Mouse (Mus musculus) right cerebral cortex, postnatal 14 days (tissue): ENCODE data around the gene Kif17.

Source experiments
- DNase-seq: peaks from one replicate; pipeline ENCODE4 v3.0.0; 2022

Gene Kif17

DNA sequence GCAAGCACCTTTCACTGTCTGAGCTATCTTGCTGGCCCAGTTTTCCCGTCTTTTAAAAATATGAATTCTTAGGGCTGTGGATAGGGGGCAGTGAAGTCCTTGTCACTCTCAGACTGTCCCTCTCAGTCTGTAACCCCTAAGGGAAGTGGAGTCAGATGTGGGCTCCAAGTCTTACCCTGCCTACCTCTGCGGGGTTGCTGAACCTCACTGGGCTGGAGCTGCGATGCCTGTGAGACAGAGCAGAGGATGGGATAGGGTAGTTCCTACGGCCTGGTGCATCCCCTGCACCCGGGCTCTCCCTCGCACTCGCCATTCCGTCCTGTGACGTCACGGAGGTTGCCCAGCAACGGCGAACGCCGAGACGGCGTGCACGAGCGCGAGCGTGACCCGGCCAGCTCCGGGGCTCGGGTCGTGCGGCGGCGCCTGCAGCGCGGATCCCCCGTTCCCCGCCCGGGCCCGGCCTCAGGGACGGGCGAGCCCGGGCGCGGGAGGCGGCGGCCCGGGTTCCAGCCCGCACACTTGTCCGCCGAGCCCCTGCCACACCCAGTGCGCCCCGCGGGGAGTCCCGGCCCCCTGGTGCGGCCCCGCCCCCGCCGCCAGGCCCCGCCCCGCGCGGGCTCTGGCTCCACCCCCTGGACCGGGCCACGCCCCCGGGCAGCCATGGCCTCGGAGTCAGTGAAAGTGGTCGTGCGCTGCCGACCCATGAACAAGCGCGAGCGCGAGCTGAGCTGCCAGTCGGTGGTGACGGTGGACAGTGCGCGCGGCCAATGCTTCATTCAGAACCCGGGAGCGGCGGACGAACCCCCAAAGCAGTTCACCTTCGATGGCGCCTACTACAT lies 11.8 kb downstream of the Kif17 start:
- peak; percentile 92 for DNase-seq

DNA sequence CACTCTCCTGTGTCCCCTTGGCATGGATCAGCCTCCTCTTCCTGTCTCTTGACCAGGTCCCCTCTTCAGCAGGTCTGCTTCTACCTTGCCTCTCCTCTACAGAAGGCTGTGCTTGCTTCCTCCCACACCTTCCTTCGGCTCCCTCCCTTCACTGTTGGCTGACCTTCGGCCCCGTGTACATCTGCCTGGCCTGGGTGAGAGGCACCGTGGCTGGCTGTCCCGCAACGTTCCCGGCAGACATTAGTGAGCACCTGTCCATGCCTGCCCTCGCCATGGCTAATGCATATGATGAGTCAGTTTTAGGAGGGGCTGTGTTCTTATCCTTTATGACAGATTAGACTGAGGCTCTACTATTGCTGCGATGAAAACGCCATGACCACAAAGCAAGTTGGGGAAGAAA lies 17.6 kb downstream of the Kif17 start:
- no peak for DNase-seq

DNA sequence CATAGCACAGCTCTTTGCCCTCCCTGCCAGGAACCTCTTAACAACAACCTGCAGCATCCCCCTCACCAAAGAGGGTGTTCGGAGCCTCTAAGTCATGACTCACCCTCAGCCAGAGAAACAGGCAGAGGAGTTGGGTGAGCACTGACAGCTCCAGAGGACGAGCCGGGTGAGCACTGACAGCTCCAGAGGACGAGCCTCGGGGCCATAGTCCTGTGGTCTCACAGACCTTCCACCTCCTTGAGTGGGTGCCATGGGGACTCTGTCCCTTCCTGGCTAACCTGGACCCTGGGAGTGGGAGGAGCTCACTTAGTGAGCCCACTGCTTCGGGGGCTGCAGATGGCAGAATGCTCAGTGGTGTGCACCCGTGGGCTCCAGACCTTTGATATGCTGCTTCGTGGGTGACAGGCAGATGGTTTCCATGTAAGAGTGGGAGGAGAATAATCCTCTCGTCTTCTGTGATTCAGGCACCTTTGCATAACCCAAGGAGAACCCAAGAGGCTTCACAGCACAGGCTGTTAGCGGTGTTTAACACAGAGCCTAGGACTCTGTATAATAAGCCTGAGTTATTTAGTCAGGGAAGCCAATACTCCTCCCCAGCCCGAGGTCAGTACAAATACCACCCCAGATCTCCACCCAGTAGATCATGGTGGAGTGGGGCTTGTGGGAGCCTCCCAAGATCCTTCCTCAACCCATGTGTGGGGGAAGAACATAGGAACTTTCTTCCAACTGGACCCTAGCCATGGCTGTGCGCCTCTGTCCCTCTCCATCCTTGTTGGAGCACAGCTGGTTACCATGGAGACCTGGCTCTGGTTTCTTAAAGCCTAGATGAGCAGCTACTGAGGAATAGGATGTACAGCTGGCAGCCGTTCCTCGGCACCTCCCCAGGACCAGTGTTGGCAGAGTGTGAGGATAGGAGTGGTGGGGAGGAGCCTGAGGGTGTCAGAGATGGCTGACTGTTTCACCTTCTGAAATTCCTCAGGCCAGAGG lies 22.1 kb downstream of the Kif17 start:
- peak; percentile 56 for DNase-seq

DNA sequence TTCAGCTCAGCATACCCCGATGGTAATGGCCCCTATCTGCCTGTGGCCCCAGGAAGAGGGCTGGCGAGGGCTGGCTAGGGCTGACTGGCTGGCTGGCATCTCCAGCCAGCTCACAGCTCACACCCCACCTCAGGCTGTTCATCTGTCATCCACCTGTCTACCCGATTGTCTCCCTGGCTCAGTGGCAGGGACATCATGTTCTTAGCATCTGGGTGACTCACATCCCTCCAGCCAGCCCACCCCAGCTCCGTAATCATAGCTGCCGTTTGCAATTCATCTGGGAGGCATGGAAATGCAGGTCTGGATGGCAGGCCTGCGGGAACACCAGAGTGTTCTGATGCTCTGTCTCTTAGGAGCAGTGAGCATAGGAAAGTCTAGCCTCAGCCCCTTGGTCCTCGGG lies 28.1 kb downstream of the Kif17 start:
- DNase-seq: no peak

DNA sequence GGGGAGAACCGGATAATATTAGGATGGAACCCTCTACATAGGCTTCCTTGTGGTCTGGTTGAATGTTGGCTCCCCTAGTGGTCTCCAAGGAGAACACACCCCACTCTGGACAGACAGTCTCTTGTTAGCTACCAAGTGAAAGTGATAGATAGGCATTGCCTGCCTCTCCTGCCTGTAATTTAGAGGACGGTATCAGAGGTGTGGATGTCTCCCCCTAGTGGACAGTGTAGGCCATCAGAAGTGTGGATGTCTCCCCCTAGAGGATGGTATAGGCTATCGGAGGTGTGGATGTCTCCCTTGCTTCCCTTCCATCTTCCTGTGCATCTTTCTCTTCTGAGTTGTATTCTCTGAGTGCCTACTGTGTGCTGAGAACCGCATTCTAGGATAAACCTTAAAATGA lies 32.6 kb downstream of the Kif17 start:
- DNase-seq: peak; percentile 54

DNA sequence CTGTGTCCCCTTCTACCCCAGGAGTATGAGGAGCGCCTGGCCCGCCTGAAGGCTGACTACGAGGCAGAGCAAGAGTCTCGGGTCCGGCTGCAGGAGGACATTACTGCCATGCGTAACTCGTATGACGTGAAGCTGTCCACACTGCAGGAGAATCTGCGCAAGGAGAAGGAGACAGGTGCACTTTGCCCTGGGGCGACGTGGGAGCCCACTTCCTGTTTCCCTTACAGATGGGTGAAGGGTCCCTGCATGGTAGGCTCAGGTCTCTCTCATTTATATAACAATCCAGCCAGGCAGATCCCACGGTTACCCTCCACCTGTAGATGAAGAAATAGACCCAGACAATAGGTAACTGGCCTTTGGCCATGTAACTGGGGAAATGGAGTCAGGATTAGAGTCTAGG lies 36.2 kb downstream of the Kif17 start:
- no peak for DNase-seq

DNA sequence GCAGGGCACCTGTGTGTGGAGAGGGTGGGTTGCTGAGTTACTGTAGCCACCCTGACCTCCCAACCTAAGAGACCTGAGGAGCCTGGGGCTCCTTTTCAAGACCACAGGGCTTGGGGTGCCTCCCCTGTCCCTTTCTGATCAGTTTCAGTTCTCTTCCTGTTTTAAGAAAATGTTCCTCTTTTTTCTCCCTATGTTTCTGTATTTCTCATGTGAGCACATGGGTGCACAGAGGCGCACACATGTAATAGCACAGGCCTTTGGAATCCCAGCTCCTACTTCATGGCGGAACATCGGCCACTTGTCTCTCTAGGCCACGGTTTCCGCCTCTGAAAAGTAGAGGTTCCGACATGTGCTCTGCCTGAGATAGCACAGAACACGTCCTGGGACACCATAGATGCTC lies 38.5 kb downstream of the Kif17 start:
- DNase-seq: no peak

DNA sequence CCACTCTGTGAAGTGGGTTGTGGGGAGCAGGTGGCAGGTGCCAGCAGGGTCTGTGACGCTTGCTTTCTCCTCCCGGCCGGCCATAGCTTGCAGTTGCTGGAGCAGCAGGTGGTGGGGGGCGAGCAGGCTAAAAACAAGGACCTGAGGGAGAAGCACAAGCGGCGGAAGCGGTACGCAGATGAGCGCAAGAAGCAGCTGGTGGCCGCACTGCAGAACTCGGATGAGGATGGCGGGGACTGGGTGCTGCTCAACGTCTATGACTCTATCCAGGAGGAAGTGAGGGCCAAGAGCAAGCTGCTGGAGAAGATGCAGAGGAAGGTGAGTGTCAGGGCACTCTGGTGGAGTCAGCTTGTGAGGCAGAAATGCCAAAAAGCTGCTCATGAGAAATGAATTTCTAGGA lies 41.8 kb downstream of the Kif17 start:
- DNase-seq: no peak

DNA sequence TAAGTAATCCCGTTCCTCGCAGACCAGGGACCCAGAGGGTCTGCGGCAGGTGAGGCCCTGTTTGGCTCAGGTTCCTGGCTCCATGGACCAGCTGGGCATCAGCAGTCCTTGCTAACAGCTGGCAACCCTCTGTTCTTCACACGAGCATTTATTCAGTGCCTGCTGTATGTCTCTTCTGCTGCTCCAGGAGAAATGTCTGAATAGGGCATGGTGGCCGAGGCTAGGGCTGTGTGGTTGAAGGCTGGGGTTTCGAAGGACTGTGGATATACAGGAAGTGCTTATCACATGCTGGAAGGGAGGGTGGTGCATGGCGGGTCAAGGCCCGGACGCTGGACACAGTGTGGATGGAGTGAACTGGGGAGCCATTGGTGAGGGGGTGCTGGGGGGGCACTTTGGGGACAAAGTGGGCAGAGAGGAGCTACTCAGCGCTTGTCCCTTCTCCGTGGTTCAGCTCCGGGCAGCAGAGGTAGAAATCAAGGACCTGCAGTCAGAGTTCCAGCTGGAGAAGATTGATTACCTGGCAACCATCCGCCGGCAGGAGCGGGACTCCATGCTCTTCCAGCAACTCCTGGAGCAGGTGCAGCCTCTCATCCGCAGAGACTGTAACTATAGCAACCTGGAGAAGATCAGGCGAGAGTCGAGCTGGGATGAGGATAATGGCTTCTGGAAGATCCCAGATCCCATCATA lies 43.2 kb downstream of the Kif17 start:
- no peak for DNase-seq

DNA sequence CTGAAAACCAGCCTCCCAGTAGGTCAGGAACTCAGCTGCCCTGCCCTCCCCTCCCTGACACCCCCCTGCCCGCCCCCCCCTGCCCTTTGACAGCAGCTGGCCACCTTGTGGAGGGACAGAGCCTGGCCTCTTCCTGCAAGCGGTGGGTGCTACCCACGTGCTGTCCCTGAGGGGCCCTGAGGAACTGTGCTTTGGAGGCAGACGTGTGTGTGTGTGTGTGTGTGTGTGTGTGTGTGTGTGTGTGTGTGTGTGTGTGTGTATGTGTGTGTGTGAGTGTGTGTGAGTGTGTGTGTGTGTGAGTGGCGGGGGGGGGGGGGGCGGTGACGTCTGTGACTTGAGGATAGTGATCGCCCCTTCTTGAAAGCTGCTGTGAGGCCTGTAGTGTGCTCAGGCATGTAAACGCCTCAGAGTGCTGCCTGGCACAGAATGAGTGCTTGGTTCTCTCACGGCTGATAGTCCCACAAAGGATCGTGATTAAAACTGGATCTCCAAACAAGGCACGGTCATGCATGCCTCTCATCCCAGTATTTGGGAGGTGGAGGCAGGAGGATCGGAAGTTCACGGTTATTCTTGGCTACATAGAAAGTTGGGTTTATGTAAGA lies 43.8 kb downstream of the Kif17 start:
- DNase-seq: no peak

DNA sequence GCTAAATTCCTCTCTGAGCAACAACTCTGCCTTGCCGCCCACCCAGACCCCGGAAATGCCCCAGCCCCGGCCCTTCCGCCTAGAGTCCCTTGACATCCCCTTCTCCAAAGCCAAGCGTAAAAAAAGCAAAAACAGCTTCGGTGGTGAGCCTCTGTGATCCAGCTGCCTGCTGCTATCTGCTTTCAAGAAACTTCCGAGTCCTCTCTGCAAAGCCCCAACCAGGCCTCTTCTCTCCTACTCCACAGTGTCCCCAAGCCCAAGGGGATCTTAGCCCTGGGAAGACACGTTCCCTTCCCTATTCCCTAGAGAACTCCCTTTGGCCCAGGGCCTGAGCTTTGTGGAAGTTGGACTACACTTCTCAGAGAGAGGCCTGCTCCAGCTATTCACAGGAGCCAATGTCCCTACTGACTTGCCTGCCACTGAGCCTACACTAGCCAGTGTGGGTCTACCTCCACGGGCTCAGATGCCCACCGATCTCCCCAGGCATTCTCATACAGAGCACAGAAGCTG lies 51.1 kb downstream of the Kif17 start:
- DNase-seq: no peak

DNA sequence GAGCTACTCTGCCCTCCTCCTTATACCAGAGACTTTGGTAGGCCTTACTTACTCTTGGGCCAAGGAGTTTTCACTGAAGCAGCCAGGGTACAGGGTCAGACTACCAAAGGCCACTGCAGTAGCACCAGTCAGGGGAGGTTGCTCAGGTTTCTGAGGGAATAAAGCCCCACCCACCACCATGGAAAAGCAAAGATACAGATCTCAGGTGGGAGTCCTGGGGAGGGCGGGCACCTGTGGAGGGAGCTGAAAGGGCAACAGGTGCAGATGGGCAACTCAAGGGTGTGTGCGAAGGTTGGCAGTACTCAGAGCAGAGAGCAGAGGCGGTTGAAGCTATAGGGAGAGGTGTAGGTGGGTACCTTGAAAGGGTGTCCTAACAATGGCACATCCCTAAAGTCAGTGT lies 52.8 kb downstream of the Kif17 start:
- DNase-seq: no peak

DNA sequence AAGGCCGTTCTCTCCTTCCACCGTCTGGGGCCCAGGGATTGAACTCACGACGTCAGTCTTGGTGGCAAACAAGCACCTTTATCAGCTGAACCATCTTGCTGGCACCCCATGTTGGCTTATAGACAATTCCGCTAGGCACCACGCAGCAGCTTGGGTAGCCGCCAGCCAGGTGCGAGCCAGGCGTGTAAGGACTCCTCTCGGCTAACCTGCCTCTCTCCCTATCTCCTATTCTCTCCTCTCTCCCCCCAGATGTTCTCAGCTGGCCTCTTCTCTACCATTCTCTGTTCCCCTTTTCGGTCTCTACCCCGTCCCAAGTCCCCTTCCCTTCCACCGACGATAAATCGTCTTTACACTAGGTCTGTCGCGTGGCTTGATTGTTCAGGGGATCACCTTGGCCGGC lies 53.5 kb downstream of the Kif17 start:
- no peak for DNase-seq

DNA sequence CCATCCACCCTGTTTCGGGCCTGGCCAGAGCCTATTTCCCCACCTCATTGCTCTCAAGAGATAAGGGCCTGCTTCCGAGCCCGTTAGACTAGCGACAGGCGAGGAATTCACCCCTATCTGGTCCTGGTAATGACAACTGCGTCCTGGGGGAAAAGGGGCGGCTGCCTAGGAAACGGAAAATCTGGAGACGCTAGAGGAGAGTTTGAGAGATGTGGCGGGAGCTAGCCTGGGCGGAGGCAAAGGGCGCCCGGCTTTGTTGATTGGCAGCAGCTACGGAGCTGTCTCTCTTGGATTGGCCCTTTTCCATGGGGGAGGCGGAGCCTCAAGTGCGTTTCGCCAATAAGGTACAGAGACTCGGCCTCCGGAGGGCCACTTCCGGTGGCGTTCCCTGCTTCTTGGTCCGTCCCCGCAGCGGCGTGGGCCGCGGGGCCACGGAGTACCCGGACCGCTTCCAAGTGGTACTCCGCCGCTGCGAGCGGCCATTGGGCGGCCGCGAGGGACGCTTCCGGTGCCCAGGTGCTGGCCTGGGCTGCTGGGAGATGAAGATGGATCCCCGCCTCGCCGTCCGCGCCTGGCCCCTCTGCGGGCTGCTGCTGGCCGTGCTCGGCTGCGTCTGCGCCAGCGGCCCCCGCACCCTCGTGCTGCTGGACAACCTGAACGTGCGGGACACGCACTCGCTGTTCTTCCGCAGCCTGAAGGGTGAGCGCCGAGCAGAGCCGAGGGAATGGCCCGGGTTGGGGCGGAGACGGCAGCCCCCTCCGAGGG lies 54.3 kb downstream of the Kif17 start, which contains the start of gene Ddost:
Gene Ddost (plus strand): TSS at position 391 of the 765 bp plus-strand sequence.
- DNase-seq: peak; percentile 97

DNA sequence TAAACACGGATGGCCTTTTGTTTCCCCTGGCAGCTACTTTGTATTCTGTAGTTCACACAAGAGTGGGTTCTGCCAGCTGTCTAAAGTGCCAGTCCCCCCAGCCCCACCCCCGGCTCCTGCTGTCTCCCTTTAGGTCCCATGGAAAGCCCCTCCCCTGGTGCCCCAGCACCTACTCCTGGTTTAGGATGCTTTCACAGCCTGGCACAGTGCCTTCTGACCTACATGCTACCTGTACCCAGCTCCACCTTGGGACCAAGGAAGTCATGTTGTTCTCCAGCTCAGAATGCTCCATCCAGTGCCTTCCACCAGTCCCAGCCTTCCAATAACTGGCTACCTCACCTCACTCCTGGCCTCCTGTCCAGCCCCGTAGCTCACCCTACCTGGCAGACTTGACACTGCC lies 56.8 kb downstream of the Kif17 start:
- DNase-seq: no peak

DNA sequence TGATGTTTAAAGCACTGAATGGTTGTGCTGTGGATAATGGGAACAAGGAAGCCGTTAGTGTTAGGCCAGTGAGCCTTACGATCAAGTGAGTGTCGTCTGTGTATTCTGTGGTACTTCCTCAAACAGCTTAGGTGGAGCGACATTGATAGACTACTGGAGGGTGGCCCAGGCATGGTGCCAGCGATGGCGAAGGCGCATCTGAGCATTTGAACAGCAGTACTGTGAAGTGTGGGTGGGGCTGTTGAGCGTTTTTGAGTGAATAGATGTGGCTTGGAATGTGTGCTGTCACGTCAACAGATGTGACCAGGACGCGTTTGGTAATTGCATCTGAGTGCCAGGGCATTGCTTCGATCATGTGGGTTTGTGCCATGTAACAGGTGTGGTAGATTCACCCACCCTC lies 57.5 kb downstream of the Kif17 start:
- DNase-seq: no peak

DNA sequence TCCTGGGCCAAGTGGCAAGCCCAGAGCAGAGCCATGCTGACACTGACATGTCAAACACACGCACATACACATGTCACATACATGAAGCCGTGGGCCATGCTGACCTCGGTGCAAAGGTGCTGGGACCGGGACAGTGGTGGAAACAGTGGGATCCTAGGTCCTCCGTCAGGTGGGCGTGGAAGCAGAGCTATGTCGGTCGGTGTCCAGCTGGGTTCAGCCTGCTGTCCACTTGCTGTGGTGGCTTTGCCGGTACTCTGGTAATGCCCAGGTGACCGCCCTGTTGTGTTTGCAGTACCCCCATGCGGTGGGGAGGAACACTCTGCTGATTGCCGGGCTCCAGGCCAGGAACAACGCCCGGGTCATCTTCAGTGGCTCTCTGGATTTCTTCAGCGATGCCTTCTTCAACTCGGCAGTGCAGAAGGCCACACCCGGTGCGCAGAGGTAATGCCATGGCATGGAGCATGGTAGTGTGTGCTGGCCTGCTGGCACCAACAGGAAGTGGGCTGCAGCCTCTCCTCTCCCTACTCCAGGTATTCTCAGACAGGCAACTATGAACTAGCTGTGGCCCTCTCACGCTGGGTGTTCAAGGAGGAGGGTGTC lies 60.2 kb downstream of the Kif17 start:
- DNase-seq: no peak

DNA sequence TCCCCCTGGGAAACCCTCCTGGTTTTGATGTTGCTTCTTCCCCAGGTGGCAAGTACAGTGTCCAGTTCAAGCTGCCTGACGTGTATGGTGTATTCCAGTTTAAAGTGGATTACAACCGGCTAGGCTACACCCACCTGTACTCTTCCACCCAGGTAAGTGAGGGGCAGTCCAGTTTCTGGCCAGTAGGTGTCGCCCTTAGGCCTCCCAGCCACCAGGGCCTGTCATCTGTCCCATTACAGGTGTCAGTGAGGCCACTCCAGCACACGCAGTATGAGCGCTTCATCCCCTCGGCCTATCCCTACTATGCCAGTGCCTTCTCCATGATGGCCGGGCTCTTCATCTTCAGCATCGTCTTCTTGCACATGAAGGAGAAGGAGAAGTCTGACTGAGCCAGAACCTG lies 61.4 kb downstream of the Kif17 start:
- DNase-seq: no peak

DNA sequence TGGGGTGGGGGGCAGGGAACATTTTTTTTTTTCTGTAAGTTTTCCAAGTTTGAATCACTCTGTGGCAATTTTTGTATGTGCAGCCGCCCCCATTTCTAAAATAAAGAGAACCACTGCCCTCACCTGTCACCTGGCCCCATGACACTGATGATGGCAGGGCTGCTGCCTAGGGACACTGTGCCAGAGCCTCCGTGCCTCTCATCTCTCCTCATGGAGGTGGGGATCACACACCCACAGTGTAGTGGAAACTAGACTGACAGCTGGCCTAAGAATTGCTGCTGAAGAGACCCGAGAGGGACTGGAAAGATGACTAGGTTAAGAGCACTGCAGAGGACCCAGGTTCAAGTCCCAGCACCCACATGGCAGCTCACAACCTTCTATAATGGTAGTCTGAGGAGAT lies 61.9 kb downstream of the Kif17 start:
- DNase-seq: no peak

DNA sequence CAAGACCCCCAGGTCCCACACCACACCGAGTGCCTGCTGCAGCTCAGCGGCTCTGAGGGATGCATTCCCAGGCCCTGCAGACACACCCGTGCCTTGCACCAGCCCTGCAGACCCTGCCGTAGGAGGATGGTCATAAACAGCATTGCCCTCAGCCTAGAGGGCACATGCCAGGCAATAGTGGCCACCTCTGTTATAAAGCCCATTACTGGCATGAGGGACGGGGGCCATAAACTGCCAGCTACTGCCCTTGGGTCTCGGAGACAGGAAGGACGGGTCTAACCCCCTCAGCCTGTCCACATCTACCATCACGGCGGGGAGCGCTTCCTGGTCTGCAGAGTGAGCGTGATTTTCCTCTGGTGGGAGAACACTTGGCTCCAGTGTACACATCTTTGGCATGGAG lies 62.8 kb downstream of the Kif17 start:
- no peak for DNase-seq

DNA sequence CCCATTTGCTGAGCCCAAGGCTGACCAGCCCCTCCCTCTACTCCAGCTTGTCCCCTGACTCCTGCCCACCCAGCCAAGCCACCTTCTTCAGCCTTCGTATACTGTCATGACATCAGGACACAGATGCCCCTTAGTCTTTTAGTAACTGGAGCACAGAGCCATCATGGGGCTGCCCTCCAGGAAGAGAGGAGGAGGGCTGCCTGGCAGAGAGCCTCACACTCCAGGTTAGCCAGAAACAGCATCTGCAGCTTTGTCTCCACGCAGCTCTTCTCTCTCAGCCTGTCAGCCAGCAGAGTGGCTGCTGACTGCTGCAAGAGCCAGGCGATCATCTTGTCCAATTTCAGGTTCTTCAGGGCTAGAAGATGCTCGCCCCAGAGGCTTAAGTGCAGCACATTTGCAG lies 63.6 kb downstream of the Kif17 start:
- DNase-seq: no peak
